Mouse (Mus musculus) stomach, postnatal 0 days (tissue): ENCODE measurements around the gene Rsad1. TPM values are rescaled to one million over a fixed set of nuclear protein-coding genes. Genes with fewer than 3 reads are reported as not detected.

Experiments
- ATAC-seq: fragments of 200-750 bp; cut with Nextera tagmentation; 2 replicates; pipeline ENCODE4 v1.8.0; 2017; ENCODE audit not compliant: low FRiP score, low TSS enrichment
- DNase-seq: peaks from one replicate; pipeline ENCODE4 v3.0.0-alpha.2; 2016; ENCODE audit warnings: low spot score
- H3K27ac ChIP-seq: fragments of 300-500 bp; sonication (generic); replicated peaks from 2 replicates; pipeline ENCODE4 v1.5.1; 2014; ENCODE audit warnings: mild to moderate bottlenecking, control low read depth
- H3K27me3 ChIP-seq: fragments of 300-500 bp; sonication (generic); 2 replicates; pipeline ENCODE4 v1.6.1; 2014; ENCODE audit warnings: low read length; ENCODE audit not compliant: control insufficient read depth, insufficient read depth
- H3K36me3 ChIP-seq: fragments of 300-500 bp; sonication (generic); 2 replicates; pipeline ENCODE4 v1.6.1; 2014; ENCODE audit warnings: low read length, mixed read lengths; ENCODE audit not compliant: control insufficient read depth, insufficient read depth
- H3K4me1 ChIP-seq: fragments of 300-500 bp; sonication (generic); replicated peaks from 2 replicates; pipeline ENCODE4 v1.6.1; 2014; ENCODE audit warnings: antibody characterized with exemption; ENCODE audit not compliant: control insufficient read depth, insufficient read depth
- H3K4me2 ChIP-seq: fragments of 300-500 bp; sonication (generic); replicated peaks from 2 replicates; pipeline ENCODE4 v1.6.1; 2014; ENCODE audit warnings: low read depth, mild to moderate bottlenecking, control low read depth, moderate library complexity
- H3K4me3 ChIP-seq: fragments of 300-500 bp; sonication (generic); 2 replicates; pipeline ENCODE4 v1.5.1; 2014; ENCODE audit warnings: low read depth, low read length, control low read depth
- H3K9ac ChIP-seq: fragments of 300-500 bp; sonication (generic); 2 replicates; pipeline ENCODE4 v1.6.1; 2014; ENCODE audit warnings: mild to moderate bottlenecking, low read length, control low read depth, mixed read lengths
- H3K9me3 ChIP-seq: fragments of 300-500 bp; sonication (generic); 2 replicates; pipeline ENCODE4 v1.6.1; 2016; ENCODE audit warnings: low read length; ENCODE audit not compliant: control insufficient read depth
- CTCF ChIP-seq: IDR thresholded peaks from 2 replicates; pipeline ENCODE4 v1.5.1; 2016; ENCODE audit warnings: antibody characterized with exemption, low read depth, mild to moderate bottlenecking, moderate library complexity
- EP300 ChIP-seq: optimal IDR thresholded peaks from 2 replicates; pipeline ENCODE3; 2016; ENCODE audit warnings: antibody characterized with exemption
- WGBS: fragments of 180-500 bp; shearing (Covaris S2); extraction: QIAGEN DNeasy Blood & Tissue Kit; methylation state at CpG from one replicate; pipeline ENCODE4 v1.1.7; 2014; 5-methylcytosine and 5-hydroxymethylcytosine counted together
- polyA plus RNA-seq: library from polyadenylated mRNA; unstranded; fragments of >200 nt; fragmentation: Nextera tagmentation; extraction: Ambion mirVana; gene quantifications from 2 replicates; pipeline ENCODE4 v1.2.1, GENCODE M21; 2015

Rsad1 gene
- polyA plus RNA-seq, 1 experiment from 2014 or later = 3.4 TPM

DNA sequence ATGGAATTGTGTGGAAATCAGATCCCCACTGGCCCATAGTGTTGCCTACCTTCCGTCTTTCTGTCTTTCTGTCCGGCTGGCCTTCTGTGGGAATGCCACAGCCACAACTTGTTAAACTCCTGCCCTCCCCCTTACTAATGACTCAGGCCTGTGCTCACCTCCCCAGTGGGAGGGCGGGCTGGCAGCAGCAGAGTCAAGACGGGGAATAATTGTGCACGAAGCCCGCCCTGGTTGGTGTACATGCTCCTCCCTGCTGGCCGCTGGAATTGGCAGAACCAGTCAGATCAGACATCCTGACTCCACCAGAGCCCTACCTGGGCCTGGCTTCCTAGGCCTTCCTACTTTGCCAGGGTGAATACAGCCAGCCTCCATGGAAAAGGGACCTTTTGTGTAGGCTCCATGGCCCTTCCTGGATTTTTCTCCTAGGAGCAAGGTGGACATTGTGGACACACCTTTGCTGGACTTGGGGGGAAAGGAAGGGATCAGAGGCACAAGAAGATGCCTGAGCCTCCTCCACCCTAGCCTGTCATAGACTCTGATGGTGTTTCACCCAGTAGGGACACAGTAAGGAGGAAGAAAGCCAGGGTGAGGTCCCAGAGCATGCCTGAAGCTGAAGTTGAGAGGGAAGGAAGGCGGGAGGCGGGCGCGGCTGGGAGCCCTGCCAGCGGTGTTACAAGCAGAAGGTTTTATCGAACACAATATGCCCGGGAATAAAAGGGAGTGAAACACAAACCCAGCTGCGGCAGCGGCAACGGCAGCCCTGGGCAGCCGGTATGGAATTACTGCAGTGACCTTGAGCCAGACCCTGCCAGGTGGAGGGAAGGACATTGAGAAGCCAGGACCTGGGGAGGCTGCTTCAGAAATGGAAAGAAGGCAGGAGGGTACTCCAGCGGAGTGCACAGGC is 50.7 kb downstream of the Rsad1 start:
- Histone ChIP-seq H3K4me1 (0 out of 2 replicates have a peak, but pooled peaks cover 3% of the 10 kb centered on the region), H3K4me2 (peak overlapping the region; percentile 68), H3K27ac (peak overlapping the region; percentile 95), H3K9me3 (no peaks in the 10 kb centered on the region), H3K36me3 (no peaks in the 10 kb centered on the region; the same call in 1 of the 2 replicates), H3K9ac (peak overlapping the region; percentile 75), H3K4me3 (peak overlapping the region; percentile 57), H3K27me3 (no peaks in the 10 kb centered on the region)
- DNase-seq = peak; percentile 92
- ATAC-seq = peak; percentile 86
- WGBS = 21% methylated on average over 19 of the region's 19 CpGs
- TF ChIP-seq CTCF (no peak), EP300 (no peak)

DNA sequence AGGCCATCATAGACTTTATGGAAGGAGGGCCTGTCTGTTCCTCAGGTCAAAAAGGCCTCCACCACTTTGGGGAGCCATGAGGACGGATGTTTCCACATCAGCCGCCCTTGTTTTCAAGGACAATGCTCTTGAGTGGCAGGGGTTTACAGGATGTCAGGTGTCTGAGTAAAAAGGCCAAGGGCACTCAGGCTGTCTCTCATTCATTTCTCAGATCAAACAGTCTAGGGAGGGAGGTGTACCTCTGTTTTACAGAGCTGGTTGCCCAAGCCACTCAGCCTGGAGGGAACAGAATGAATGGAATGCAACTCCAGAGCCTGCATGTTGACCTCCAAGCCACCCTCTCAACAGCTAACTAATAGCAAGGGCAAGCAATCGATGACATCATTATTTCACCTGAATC is 53.6 kb downstream of the Rsad1 start:
- Histone ChIP-seq H3K36me3 (peaks cover 2% of the 10 kb centered on the region; the same call in 1 of the 2 replicates), H3K27ac (no peak overlapping the region)

DNA sequence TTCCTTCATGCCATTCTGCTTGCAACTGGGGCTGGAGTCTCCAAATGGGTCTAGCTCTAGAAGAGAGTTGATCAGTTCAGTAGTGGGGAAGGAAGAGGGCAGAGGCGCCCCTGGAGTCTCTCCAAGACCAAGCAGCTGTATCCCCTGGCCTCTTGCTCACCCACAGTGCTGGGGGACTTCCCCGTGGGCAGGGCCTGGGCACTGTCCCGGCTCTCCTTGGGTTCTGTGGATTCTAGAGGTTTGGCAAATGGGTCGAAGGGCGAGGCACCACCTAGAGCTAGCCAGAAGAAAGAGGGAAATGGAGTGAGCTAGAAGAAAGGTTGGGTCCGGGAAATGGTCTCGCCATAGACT is 57.3 kb downstream of the Rsad1 start:
- WGBS = 63% methylated on average over 6 of the region's 7 CpGs
- Histone ChIP-seq H3K9ac (no peak overlapping the region; the same call in 1 of the 2 replicates), H3K4me1 (no peaks in the 10 kb centered on the region), H3K9me3 (no peaks in the 10 kb centered on the region), H3K4me3 (peak overlapping the region; percentile 39; the same call in 1 of the 2 replicates), H3K27me3 (no peaks in the 10 kb centered on the region), H3K36me3 (peaks cover 2% of the 10 kb centered on the region; the same call in 1 of the 2 replicates), H3K27ac (no peak overlapping the region), H3K4me2 (no peak overlapping the region; the same call in 1 of the 2 replicates)
- TF ChIP-seq EP300 = no peak
- no peak for TF ChIP-seq CTCF
- no peak for ATAC-seq
- peak; percentile 31 for DNase-seq

More for the DNA sequence above, 53.6 kb downstream of the Rsad1 start:
- Histone ChIP-seq H3K9ac (no peak overlapping the region), H3K4me2 (no peak overlapping the region), H3K4me3 (no peak overlapping the region), H3K4me1 (no peaks in the 10 kb centered on the region), H3K27me3 (no peaks in the 10 kb centered on the region), H3K9me3 (no peaks in the 10 kb centered on the region)
- no peak for TF ChIP-seq CTCF
- TF ChIP-seq EP300 = no peak
- 70% methylated on average over 3 of the region's 3 CpGs for WGBS
- ATAC-seq (no peak), DNase-seq (no peak)

DNA sequence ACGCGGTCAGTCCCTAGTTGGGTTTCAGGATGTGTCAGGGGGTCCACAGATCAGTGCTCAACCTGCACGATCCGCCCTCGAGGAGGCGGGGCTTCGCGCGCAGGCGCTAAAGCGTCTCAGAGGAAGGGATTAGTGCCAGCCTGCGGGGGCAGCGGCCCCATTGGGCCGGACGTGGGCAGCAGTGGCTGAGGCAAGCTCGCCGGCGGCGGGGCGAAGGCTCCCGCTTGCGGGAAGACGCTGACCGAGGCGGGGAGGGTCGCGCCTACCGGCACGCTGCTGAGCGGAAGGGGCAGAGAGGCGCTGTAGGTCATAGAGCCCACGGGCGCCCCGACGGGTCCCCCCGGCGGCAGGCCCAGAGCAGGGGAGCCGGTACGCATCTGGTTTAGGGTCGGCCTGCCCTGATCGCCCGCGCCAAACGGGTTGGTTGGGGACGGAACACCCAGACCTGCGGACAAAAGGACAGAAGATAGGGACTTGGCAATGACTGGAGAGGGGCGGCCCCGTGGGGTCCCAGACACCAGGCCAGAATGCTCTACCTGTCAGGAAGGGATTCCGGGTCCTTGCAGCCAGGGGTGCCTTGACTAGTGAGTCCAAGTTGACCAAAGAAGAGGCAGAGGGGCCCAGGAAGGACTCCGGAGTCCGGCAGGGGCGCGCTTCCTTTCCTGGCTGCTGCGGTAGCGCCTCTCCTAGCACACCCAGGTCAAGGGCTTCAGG is 57.9 kb downstream of the Rsad1 start:
- ATAC-seq (no peak; the same call in 1 of the 2 replicates), DNase-seq (peak; percentile 45)
- WGBS = 23% methylated on average over 54 of the region's 55 CpGs
- no peaks in the 10 kb centered on the region for H3K27me3 ChIP-seq
- no peak; the same call in 1 of the 2 replicates for TF ChIP-seq CTCF
- no peak for TF ChIP-seq EP300
- no peaks in the 10 kb centered on the region for H3K4me1 ChIP-seq
- no peak overlapping the region; the same call in 1 of the 2 replicates for H3K27ac ChIP-seq
- H3K36me3 ChIP-seq = peaks cover 2% of the 10 kb centered on the region; the same call in 1 of the 2 replicates
- peak overlapping the region; percentile 55 for H3K9ac ChIP-seq
- peak overlapping the region; percentile 62 for H3K4me2 ChIP-seq
- peak overlapping the region; percentile 39 for H3K4me3 ChIP-seq
- H3K9me3 ChIP-seq = no peaks in the 10 kb centered on the region

Other genes starting within 250 kb of the Rsad1 start
- 50.0 and 51.2 TPM in 2 replicates for gene Luc7l3, start 227.3 kb downstream of the Rsad1 start, polyA plus RNA-seq
- 14.8 and 15.6 TPM in 2 replicates for gene Ankrd40, start 221.3 kb downstream of the Rsad1 start, polyA plus RNA-seq
- 25.3 and 31.4 TPM in 2 replicates for gene Abcc3, start 156.3 kb downstream of the Rsad1 start, polyA plus RNA-seq
- 1.8 and 2.0 TPM in 2 replicates for gene Cacna1g, start 75.1 kb downstream of the Rsad1 start, polyA plus RNA-seq
- gene Spata20, start 63.1 kb downstream of the Rsad1 start, polyA plus RNA-seq = 0.05 and 0.18 TPM in 2 replicates
- 53.4 and 60.1 TPM in 2 replicates for gene Epn3, start 49.3 kb downstream of the Rsad1 start, polyA plus RNA-seq
- gene Mycbpap, start 27.5 kb downstream of the Rsad1 start, polyA plus RNA-seq = 1.4 and 1.9 TPM in 2 replicates
- 80.8 and 87.5 TPM in 2 replicates for gene Chad, start 15.8 kb upstream of the Rsad1 start, polyA plus RNA-seq
- 2.5 and 3.0 TPM in 2 replicates for gene Acsf2, start 52.6 kb upstream of the Rsad1 start, polyA plus RNA-seq
- 101 and 109 TPM in 2 replicates for gene Lrrc59, start 80.5 kb upstream of the Rsad1 start, polyA plus RNA-seq
- gene Mrpl27, start 104.5 kb upstream of the Rsad1 start, polyA plus RNA-seq = 123 and 124 TPM in 2 replicates
- gene Eme1, start 104.7 kb upstream of the Rsad1 start, polyA plus RNA-seq = 2.7 and 3.4 TPM in 2 replicates
- gene Xylt2, start 128.3 kb upstream of the Rsad1 start, polyA plus RNA-seq = 8.4 and 8.6 TPM in 2 replicates
- gene Gm11541, start 155.2 kb upstream of the Rsad1 start, polyA plus RNA-seq = 0.11 and 0.15 TPM in 2 replicates
- not detected in 2 replicates for gene Cdc34b, start 192.5 kb upstream of the Rsad1 start, polyA plus RNA-seq
- not detected in 2 replicates for gene Tmem92, start 233.4 kb upstream of the Rsad1 start, polyA plus RNA-seq